Mouse (Mus musculus) skeletal muscle tissue, adult 2 months (tissue): ENCODE measurements around the gene Creb5.

Experiments
- DNase-seq: peaks from one replicate; pipeline ENCODE4 v3.0.0-alpha.2; 2012; ENCODE audit warnings: low read depth, low spot score

Gene Creb5

GRCm38 (mm10) chr6:53642826-53643356 lies 355.8 kb downstream of the Creb5 start:
- no peak for DNase-seq

- DNase-seq, result no peak
Observed at GRCm38 (mm10) chr6:53643481-53643880, 356.4 kb downstream of the Creb5 start.

GRCm38 (mm10) chr6:53644056-53644455 lies 357.0 kb downstream of the Creb5 start:
- no peak for DNase-seq

- no peak for DNase-seq
Observed at GRCm38 (mm10) chr6:53644971-53645370, 357.9 kb downstream of the Creb5 start.

- no peak for DNase-seq
Observed at GRCm38 (mm10) chr6:53649782-53650181, 362.7 kb downstream of the Creb5 start.

- no peak for DNase-seq
Observed at GRCm38 (mm10) chr6:53652691-53653090, 365.6 kb downstream of the Creb5 start.

- no peak for DNase-seq
Observed at GRCm38 (mm10) chr6:53653706-53654360, 366.8 kb downstream of the Creb5 start.

- DNase-seq, result peak; percentile 48
Observed at GRCm38 (mm10) chr6:53654361-53654824, 367.3 kb downstream of the Creb5 start.

GRCm38 (mm10) chr6:53656466-53656865 lies 369.4 kb downstream of the Creb5 start:
- no peak for DNase-seq

GRCm38 (mm10) chr6:53657483-53657882 lies 370.4 kb downstream of the Creb5 start:
- DNase-seq, result no peak

GRCm38 (mm10) chr6:53662858-53663833 lies 376.1 kb downstream of the Creb5 start:
- no peak for DNase-seq

- DNase-seq, result no peak
Observed at GRCm38 (mm10) chr6:53664759-53665158, 377.7 kb downstream of the Creb5 start.

GRCm38 (mm10) chr6:53666503-53666902 lies 379.4 kb downstream of the Creb5 start:
- DNase-seq, result no peak

- DNase-seq, result no peak
Observed at GRCm38 (mm10) chr6:53678307-53678706, 391.2 kb downstream of the Creb5 start.

- no peak for DNase-seq
Observed at GRCm38 (mm10) chr6:53680046-53680445, 393.0 kb downstream of the Creb5 start.

- DNase-seq, result no peak
Observed at GRCm38 (mm10) chr6:53684416-53684815, 397.3 kb downstream of the Creb5 start.

GRCm38 (mm10) chr6:53685323-53685722 lies 398.3 kb downstream of the Creb5 start:
- no peak for DNase-seq

- no peak for DNase-seq
Observed at GRCm38 (mm10) chr6:53688762-53689477, 401.9 kb downstream of the Creb5 start.

- no peak for DNase-seq
Observed at GRCm38 (mm10) chr6:53691006-53691405, 403.9 kb downstream of the Creb5 start.

- DNase-seq, result peak; percentile 18
Observed at GRCm38 (mm10) chr6:53695216-53695615, 408.1 kb downstream of the Creb5 start.

GRCm38 (mm10) chr6:53696471-53696870 lies 409.4 kb downstream of the Creb5 start:
- DNase-seq, result no peak

- DNase-seq, result no peak
Observed at GRCm38 (mm10) chr6:53696921-53697320, 409.9 kb downstream of the Creb5 start.
